Mouse (Mus musculus) large intestine, adult 2 months (tissue): ENCODE measurements around the gene Crim1. TPM values are rescaled to one million over a fixed set of nuclear protein-coding genes. Genes with fewer than 3 reads are reported as not detected.

Source experiments
- DNase-seq: peaks from one replicate; pipeline ENCODE4 v3.0.0-alpha.2; 2012; ENCODE audit warnings: low read depth, low spot score
- WGBS: fragments of 180-500 bp; shearing (Covaris S2); methylation state at CpG from one replicate; pipeline ENCODE4 v1.1.7; 2018; 5-methylcytosine and 5-hydroxymethylcytosine counted together
- polyA plus RNA-seq: library from polyadenylated mRNA; depleted of rRNA; stranded (reverse); fragments of >200 nt; gene quantifications from 2 replicates; pipeline ENCODE4 v1.2.3, GENCODE M21; 2012

The Crim1 gene
- polyA plus RNA-seq, 1 experiment: 10.3 TPM

GRCm38 (mm10) chr17:78274609-78275506 is 74.8 kb downstream of the Crim1 start:
- 57% methylated on average over 7 of the region's 7 CpGs for WGBS
- no peak for DNase-seq

GRCm38 (mm10) chr17:78275507-78275813 is 75.4 kb downstream of the Crim1 start:
- no peak for DNase-seq
- 37% methylated on average over 4 of the region's 4 CpGs for WGBS

DNA sequence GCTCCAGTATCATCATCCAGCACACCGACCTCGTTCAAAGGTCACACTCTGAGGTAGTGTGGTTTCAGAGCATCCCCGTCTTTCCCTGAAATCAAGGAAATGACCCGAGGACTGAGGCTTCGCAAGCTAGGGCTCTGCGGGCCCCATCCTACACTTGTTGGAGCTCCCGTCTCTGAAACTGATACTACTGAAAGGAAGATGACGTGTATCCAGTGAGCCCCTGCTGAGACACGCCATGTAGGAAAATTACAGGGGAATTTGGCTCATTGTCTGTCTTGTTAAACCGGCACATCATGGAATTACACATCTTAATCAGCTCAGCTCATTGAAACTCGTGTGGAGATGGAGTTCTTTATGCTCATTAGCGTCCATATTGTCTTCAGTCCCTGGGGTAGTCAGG is 79.1 kb downstream of the Crim1 start:
- WGBS: 88% methylated on average over 12 of the region's 12 CpGs
- no peak for DNase-seq

DNA sequence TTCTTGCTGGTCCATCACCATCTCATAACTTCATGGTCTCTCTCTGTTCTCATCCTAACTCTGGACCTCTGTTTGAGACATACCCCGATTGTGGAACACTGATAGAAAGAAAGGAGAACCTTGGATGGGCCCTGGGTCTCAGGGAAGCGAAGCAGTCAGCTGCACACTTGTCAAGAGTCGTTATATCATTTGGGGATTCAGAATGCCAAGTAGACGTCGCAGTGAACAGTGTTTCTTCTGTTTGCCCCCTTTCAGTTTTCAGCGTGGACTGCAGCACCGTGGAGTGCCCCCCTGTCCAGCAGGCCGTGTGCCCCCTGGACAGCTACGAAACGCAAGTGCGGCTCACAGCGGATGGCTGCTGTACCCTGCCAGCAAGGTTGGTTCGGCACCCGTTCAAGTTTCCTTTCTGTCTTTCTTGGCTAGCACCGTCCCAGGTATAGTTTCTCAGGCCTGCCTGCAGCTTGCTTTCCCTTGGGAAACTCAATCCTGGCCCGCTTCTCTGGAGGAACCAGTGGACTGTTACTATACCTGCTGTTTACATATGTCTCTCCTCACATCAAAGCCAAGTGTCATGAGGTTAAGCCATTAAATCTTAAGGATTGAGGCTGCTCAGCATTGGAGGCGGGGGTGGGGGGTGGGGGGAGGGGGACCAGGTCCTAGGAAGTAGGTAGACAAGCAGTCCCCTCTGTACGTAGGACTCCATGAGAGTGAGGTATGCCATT is 81.1 kb downstream of the Crim1 start:
- 87% methylated on average over 18 of the region's 18 CpGs for WGBS
- DNase-seq: no peak

- DNase-seq: no peak
- 85% methylated on average over 11 of the region's 11 CpGs for WGBS
Observed at GRCm38 (mm10) chr17:78283271-78283992, 83.4 kb downstream of the Crim1 start.

- WGBS: 90% methylated on average over 13 of the region's 13 CpGs
- no peak for DNase-seq
Observed at GRCm38 (mm10) chr17:78286021-78286420, 86.0 kb downstream of the Crim1 start.

DNA sequence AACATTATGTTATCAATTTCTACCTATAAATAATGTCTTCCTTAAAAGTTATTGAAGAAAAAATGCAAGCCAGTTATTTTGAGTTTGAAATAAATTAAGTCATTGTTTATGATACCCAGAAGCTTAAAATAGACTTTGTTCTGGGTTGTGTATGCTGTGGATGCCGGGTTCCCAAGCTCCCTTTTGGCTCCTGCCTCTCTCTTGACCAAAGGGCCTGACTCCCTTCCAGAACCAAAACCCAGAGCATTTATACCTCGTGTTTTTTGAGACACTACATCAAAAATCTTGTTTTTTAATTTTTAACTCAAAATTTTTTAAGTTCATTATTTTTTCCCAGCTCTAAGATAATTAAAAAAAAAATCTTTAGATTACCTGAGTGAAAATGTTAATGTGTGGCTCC is 87.3 kb downstream of the Crim1 start:
- 62% methylated on average over 2 of the region's 2 CpGs for WGBS
- no peak for DNase-seq

DNA sequence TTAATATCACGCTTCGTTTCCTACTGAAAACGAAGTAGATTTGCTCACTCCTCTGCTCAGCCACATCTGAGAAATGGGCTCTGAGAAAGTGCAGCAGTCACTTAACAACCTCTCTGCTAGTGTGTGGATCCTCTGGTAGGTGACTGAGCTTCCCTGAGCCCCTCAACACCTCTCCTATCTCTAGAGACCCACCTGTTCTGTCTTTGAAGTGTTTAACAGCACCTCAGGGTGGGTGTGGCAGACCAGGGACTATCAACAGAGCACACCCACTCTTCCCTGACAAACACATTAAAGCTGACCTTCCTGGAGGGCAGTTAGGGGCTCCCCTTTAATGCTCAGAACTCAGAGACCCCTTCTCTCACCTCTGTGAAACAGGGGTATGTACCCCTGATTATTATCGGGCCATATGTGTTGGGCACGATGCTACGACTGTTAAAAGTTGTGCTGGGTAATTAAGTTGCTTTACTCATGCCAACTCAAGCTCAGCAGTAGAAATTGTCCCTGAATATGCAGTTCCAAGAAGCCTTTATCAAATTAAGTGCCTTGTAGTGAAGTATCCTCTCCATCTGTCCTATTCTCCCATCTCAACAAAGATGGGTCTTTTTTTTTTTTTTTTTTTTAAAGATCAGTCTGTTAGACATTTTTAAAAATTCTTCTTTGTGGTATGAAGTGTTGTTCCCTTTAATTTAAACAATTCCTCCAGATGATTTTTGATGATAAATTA is 90.3 kb downstream of the Crim1 start:
- WGBS: 67% methylated on average over 6 of the region's 6 CpGs
- no peak for DNase-seq

DNA sequence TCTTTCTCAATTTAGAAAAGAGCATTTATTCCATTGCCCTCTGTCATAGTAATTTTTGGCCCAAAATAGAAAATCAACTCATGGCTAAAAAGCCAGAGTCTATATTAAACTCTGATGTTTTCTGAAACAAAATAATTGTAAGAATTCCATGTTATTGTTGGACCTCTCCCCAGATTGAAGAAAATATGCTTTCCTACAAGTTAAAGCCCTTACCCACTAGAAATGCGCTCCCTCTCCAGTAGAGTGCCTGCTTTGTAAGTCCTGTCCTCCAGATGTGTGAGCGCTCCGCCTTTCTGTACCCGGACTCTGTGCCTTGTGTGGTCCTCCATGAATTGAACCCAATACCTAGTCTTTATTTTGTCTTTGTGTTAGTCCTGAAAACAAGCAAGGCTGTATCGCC is 91.0 kb downstream of the Crim1 start:
- WGBS: 90% methylated on average over 5 of the region's 5 CpGs

GRCm38 (mm10) chr17:78292301-78292700 is 92.3 kb downstream of the Crim1 start:
- no peak for DNase-seq
- 77% methylated on average over 7 of the region's 7 CpGs for WGBS

More for the DNA sequence above, 91.0 kb downstream of the Crim1 start:
- DNase-seq: no peak

GRCm38 (mm10) chr17:78292827-78293488 is 92.9 kb downstream of the Crim1 start:
- WGBS: 96% methylated on average over 10 of the region's 10 CpGs
- DNase-seq: no peak

- WGBS: 85% methylated on average over 7 of the region's 7 CpGs
Observed at GRCm38 (mm10) chr17:78295979-78296378, 95.9 kb downstream of the Crim1 start.

DNA sequence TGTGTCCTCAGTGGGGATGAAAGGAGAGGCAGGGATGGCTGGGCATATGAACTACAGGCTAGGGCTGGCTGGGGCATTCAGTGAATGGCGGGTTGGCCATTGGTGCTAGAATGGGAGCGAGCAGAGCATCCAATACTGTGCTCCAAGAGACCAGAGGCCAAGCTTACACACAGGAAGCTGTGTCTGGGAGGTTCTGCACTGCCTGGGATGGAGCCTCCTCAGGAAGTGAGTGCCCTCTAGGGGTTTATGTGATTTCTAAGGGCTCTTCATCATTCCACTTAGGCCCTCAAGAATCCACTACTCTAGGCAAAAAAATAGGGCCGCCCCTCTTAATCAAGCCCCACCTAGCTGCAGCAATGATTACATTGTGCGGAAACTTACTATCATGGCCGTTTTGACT is 98.1 kb downstream of the Crim1 start:
- DNase-seq: no peak
- 70% methylated on average over 5 of the region's 5 CpGs for WGBS

More at GRCm38 (mm10) chr17:78295979-78296378, 95.9 kb downstream of the Crim1 start:
- DNase-seq: no peak

GRCm38 (mm10) chr17:78298967-78299540 is 99.0 kb downstream of the Crim1 start:
- no peak for DNase-seq
- WGBS: 57% methylated on average over 8 of the region's 8 CpGs

- WGBS: 95% methylated on average over 2 of the region's 2 CpGs
- no peak for DNase-seq
Observed at GRCm38 (mm10) chr17:78303053-78303452, 103.0 kb downstream of the Crim1 start.

GRCm38 (mm10) chr17:78304059-78304458 is 104.0 kb downstream of the Crim1 start:
- no peak for DNase-seq
- 67% methylated on average over 13 of the region's 13 CpGs for WGBS

GRCm38 (mm10) chr17:78306434-78306833 is 106.4 kb downstream of the Crim1 start:
- 92% methylated on average over 9 of the region's 9 CpGs for WGBS
- DNase-seq: no peak

GRCm38 (mm10) chr17:78308221-78308620 is 108.2 kb downstream of the Crim1 start:
- 92% methylated on average over 9 of the region's 9 CpGs for WGBS
- no peak for DNase-seq

GRCm38 (mm10) chr17:78313006-78313405 is 113.0 kb downstream of the Crim1 start:
- WGBS: 95% methylated on average over 12 of the region's 12 CpGs
- no peak for DNase-seq
